Mouse (Mus musculus): ENCODE data around the gene Atpif1. TPM values are rescaled to one million over a fixed set of nuclear protein-coding genes. Genes with fewer than 3 reads are reported as not detected.

Gene Atpif1
- total RNA-seq, 2 experiments from 2014 or later, result 240 to 628 TPM

GRCm38 (mm10) chr4:132527917-132528522, 5.4 kb downstream of the Atpif1 start:
- 0 out of 2 replicates have a peak, but pooled peaks have one; percentile 4 for ATAC-seq (ENCODE audit: poor library complexity, severe bottlenecking)

GRCm38 (mm10) chr4:132526678-132527077, 6.8 kb downstream of the Atpif1 start:
- peak; percentile 76 for ATAC-seq (ENCODE audit: poor library complexity, severe bottlenecking)

GRCm38 (mm10) chr4:132524808-132525207, 8.7 kb downstream of the Atpif1 start:
- ATAC-seq (ENCODE audit: poor library complexity, severe bottlenecking), result no peak

- ATAC-seq (ENCODE audit: poor library complexity, severe bottlenecking), result no peak
Measured at GRCm38 (mm10) chr4:132524321-132524741, 9.1 kb downstream of the Atpif1 start.

- ATAC-seq (ENCODE audit: poor library complexity, severe bottlenecking), result no peak
Measured at GRCm38 (mm10) chr4:132519188-132519587, 14.3 kb downstream of the Atpif1 start.

- ATAC-seq (ENCODE audit: poor library complexity, severe bottlenecking), result no peak
Measured at GRCm38 (mm10) chr4:132518066-132518465, 15.4 kb downstream of the Atpif1 start.

GRCm38 (mm10) chr4:132515369-132516155, 17.9 kb downstream of the Atpif1 start:
- peak; percentile 84 for ATAC-seq (ENCODE audit: poor library complexity, severe bottlenecking)

GRCm38 (mm10) chr4:132514555-132515135, 18.8 kb downstream of the Atpif1 start:
- peak; percentile 43 for ATAC-seq (ENCODE audit: poor library complexity, severe bottlenecking)

- ATAC-seq (ENCODE audit: poor library complexity, severe bottlenecking), result no peak
Measured at GRCm38 (mm10) chr4:132513395-132514273, 19.8 kb downstream of the Atpif1 start.

GRCm38 (mm10) chr4:132512080-132512479, 21.4 kb downstream of the Atpif1 start:
- ATAC-seq (ENCODE audit: poor library complexity, severe bottlenecking), result no peak

GRCm38 (mm10) chr4:132510352-132510798, 23.1 kb downstream of the Atpif1 start, which contains the start of gene Sesn2:
Gene Sesn2, minus strand, starts transcription at chr4:132510501.
- peak; percentile 92 for ATAC-seq (ENCODE audit: poor library complexity, severe bottlenecking)

GRCm38 (mm10) chr4:132509621-132510296, 23.7 kb downstream of the Atpif1 start:
- peak; percentile 19 for ATAC-seq (ENCODE audit: poor library complexity, severe bottlenecking)

GRCm38 (mm10) chr4:132507210-132507609, 26.2 kb downstream of the Atpif1 start:
- no peak for ATAC-seq (ENCODE audit: poor library complexity, severe bottlenecking)

- no peak for ATAC-seq (ENCODE audit: poor library complexity, severe bottlenecking)
Measured at GRCm38 (mm10) chr4:132506250-132506649, 27.2 kb downstream of the Atpif1 start.

GRCm38 (mm10) chr4:132505800-132506199, 27.7 kb downstream of the Atpif1 start:
- no peak for ATAC-seq (ENCODE audit: poor library complexity, severe bottlenecking)

- ATAC-seq (ENCODE audit: poor library complexity, severe bottlenecking), result no peak
Measured at GRCm38 (mm10) chr4:132505034-132505738, 28.3 kb downstream of the Atpif1 start.

- no peak for ATAC-seq (ENCODE audit: poor library complexity, severe bottlenecking)
Measured at GRCm38 (mm10) chr4:132503344-132503743, 30.1 kb downstream of the Atpif1 start.

GRCm38 (mm10) chr4:132501639-132502038, 31.8 kb downstream of the Atpif1 start:
- ATAC-seq (ENCODE audit: poor library complexity, severe bottlenecking), result no peak

GRCm38 (mm10) chr4:132494271-132494918, 39.1 kb downstream of the Atpif1 start:
- peak; percentile 97 for ATAC-seq (ENCODE audit: poor library complexity, severe bottlenecking)
